Mouse (Mus musculus): ENCODE data around the gene Dot1l. TPM values are rescaled to one million over a fixed set of nuclear protein-coding genes. Genes with fewer than 3 reads are reported as not detected.
"Not testable (repeated sequence)": the region's sequence is repeated elsewhere in the genome, so short reads cannot be mapped to it uniquely, and the experiment has no call there.

Gene Dot1l
- total RNA-seq, 1 experiment from 2014 or later: 18.0 TPM

GRCm38 (mm10) chr10:80805925-80806324 lies 50.9 kb downstream of the Dot1l start:
- peak; percentile 38 for ATAC-seq (ENCODE audit: extremely low read depth, insufficient number of reproducible peaks, low FRiP score, poor library complexity, severe bottlenecking)

GRCm38 (mm10) chr10:80806341-80807056 lies 51.5 kb downstream of the Dot1l start:
- ATAC-seq (ENCODE audit: extremely low read depth, insufficient number of reproducible peaks, low FRiP score, poor library complexity, severe bottlenecking): no peak

- ATAC-seq (ENCODE audit: extremely low read depth, insufficient number of reproducible peaks, low FRiP score, poor library complexity, severe bottlenecking): peak; percentile 7; the same call in 1 of the 2 replicates
Measured at GRCm38 (mm10) chr10:80807057-80807627, 52.1 kb downstream of the Dot1l start.

- no peak for ATAC-seq (ENCODE audit: extremely low read depth, insufficient number of reproducible peaks, low FRiP score, poor library complexity, severe bottlenecking)
Measured at GRCm38 (mm10) chr10:80808099-80808984, 53.3 kb downstream of the Dot1l start.

GRCm38 (mm10) chr10:80808985-80809632 lies 54.1 kb downstream of the Dot1l start:
- no peak for ATAC-seq (ENCODE audit: extremely low read depth, insufficient number of reproducible peaks, low FRiP score, poor library complexity, severe bottlenecking)

GRCm38 (mm10) chr10:80810084-80810483 lies 55.1 kb downstream of the Dot1l start:
- ATAC-seq (ENCODE audit: extremely low read depth, insufficient number of reproducible peaks, low FRiP score, poor library complexity, severe bottlenecking): no peak

GRCm38 (mm10) chr10:80812391-80813041 lies 57.5 kb downstream of the Dot1l start:
- ATAC-seq (ENCODE audit: extremely low read depth, insufficient number of reproducible peaks, low FRiP score, poor library complexity, severe bottlenecking): no peak

GRCm38 (mm10) chr10:80813366-80813765 lies 58.4 kb downstream of the Dot1l start, which contains the start of gene Jsrp1:
Gene Jsrp1 (minus strand): TSS chr10:80813498.
- ATAC-seq (ENCODE audit: extremely low read depth, insufficient number of reproducible peaks, low FRiP score, poor library complexity, severe bottlenecking): no peak

GRCm38 (mm10) chr10:80814800-80815199 lies 59.8 kb downstream of the Dot1l start:
- ATAC-seq (ENCODE audit: extremely low read depth, insufficient number of reproducible peaks, low FRiP score, poor library complexity, severe bottlenecking): no peak

GRCm38 (mm10) chr10:80816303-80816702 lies 61.3 kb downstream of the Dot1l start:
- not testable (repeated sequence) for ATAC-seq (ENCODE audit: extremely low read depth, insufficient number of reproducible peaks, low FRiP score, poor library complexity, severe bottlenecking)

- ATAC-seq (ENCODE audit: extremely low read depth, insufficient number of reproducible peaks, low FRiP score, poor library complexity, severe bottlenecking): no peak
Measured at GRCm38 (mm10) chr10:80817164-80817563, 62.2 kb downstream of the Dot1l start.

GRCm38 (mm10) chr10:80817955-80818354 lies 62.9 kb downstream of the Dot1l start:
- not testable (repeated sequence) for ATAC-seq (ENCODE audit: extremely low read depth, insufficient number of reproducible peaks, low FRiP score, poor library complexity, severe bottlenecking)

- no peak for ATAC-seq (ENCODE audit: extremely low read depth, insufficient number of reproducible peaks, low FRiP score, poor library complexity, severe bottlenecking)
Measured at GRCm38 (mm10) chr10:80818599-80819281, 63.7 kb downstream of the Dot1l start.

GRCm38 (mm10) chr10:80819406-80819805 lies 64.4 kb downstream of the Dot1l start:
- no peak for ATAC-seq (ENCODE audit: extremely low read depth, insufficient number of reproducible peaks, low FRiP score, poor library complexity, severe bottlenecking)

- ATAC-seq (ENCODE audit: extremely low read depth, insufficient number of reproducible peaks, low FRiP score, poor library complexity, severe bottlenecking): no peak
Measured at GRCm38 (mm10) chr10:80821991-80822390, 67.0 kb downstream of the Dot1l start.

- no peak for ATAC-seq (ENCODE audit: extremely low read depth, insufficient number of reproducible peaks, low FRiP score, poor library complexity, severe bottlenecking)
Measured at GRCm38 (mm10) chr10:80822528-80822927, 67.5 kb downstream of the Dot1l start.

- no peak for ATAC-seq (ENCODE audit: extremely low read depth, insufficient number of reproducible peaks, low FRiP score, poor library complexity, severe bottlenecking)
Measured at GRCm38 (mm10) chr10:80823316-80823715, 68.3 kb downstream of the Dot1l start.
